In genomic region chr19:8802130-8802821, GRCm38 (mm10) we compare ENCODE assay signal across 7 mouse cellular contexts. TPM values are rescaled to one million over a fixed set of nuclear protein-coding genes. Genes with fewer than 3 reads are reported as not detected.
DNase-seq lines count a peak whose midpoint lies in the region; ATAC-seq and TF ChIP-seq lines count a peak whose summit lies in the region.

Gene Zbtb3 (plus strand): TSS chr19:8802555.

- H3K4me3 ChIP-seq in embryonic facial prominence, embryonic 10.5 days, result peak within 1 kb of the TSS; percentile 71
- peak within 1 kb of the TSS; percentile 49 for H3K4me3 ChIP-seq in intestine, postnatal 0 days (ENCODE audit: low read depth, low read length)
- peak within 1 kb of the TSS; percentile 66 for H3K4me3 ChIP-seq in midbrain, embryonic 12.5 days
- H3K4me3 ChIP-seq in small intestine, adult 2 months (ENCODE audit: low read depth, low read length), result peak within 1 kb of the TSS; percentile 87

- no peaks in the 10 kb centered on the region for H3K27me3 ChIP-seq in embryonic facial prominence, embryonic 10.5 days (replicated peaks; ENCODE audit: low read depth, poor library complexity, severe bottlenecking)
- no peaks in the 10 kb centered on the region for H3K27me3 ChIP-seq in intestine, postnatal 0 days (replicated peaks; ENCODE audit: control insufficient read depth, insufficient read depth, low read length)
- peaks cover 4% of the 10 kb centered on the region; the same call in 1 of the 2 replicates for H3K27me3 ChIP-seq in midbrain, embryonic 12.5 days
- H3K27me3 ChIP-seq in small intestine, adult 2 months (ENCODE audit: control insufficient read depth, insufficient read depth, low read length), result no peaks in the 10 kb centered on the region

- under 1% methylated on average over 30 of the region's 30 CpGs for WGBS in embryonic facial prominence, embryonic 10.5 days
- WGBS in intestine, postnatal 0 days, result under 1% methylated on average over 30 of the region's 30 CpGs
- under 1% methylated on average over 30 of the region's 30 CpGs for WGBS in midbrain, embryonic 12.5 days
- under 1% methylated on average over 30 of the region's 30 CpGs for WGBS in small intestine, adult 2 months

- peak; percentile 93 for DNase-seq in adrenal gland, postnatal 10 days
- DNase-seq in embryonic facial prominence, embryonic 10.5 days (ENCODE audit: low spot score), result peak; percentile 95
- peak; percentile 98 for DNase-seq in gonadal fat pad, adult 2 months (ENCODE audit: low read depth)
- peak; percentile 95 for DNase-seq in left cerebral cortex, postnatal 4 days

- intact Hi-C loops in left cerebral cortex, postnatal 4 days (cut with DNase I), result no loop called here

- no peak for TF ChIP-seq CTCF in intestine, postnatal 0 days (IDR thresholded peaks at IDR 0.05; ENCODE audit: low read depth)
- no peak for TF ChIP-seq CTCF in small intestine, adult 2 months (IDR thresholded peaks at IDR 0.05; ENCODE audit: extremely low read depth, insufficient read length, insufficient replicate concordance, low read depth, low read length)

- no peaks in the 10 kb centered on the region for H3K9me3 ChIP-seq in embryonic facial prominence, embryonic 10.5 days
- no peaks in the 10 kb centered on the region for H3K9me3 ChIP-seq in intestine, postnatal 0 days (ENCODE audit: control insufficient read depth)
- H3K9me3 ChIP-seq in midbrain, embryonic 12.5 days, result no peaks in the 10 kb centered on the region

- H3K27ac ChIP-seq in embryonic facial prominence, embryonic 10.5 days (replicated peaks), result peak within 1 kb of the TSS; percentile 91
- peak within 1 kb of the TSS; percentile 63; the same call in 1 of the 2 replicates for H3K27ac ChIP-seq in intestine, postnatal 0 days (ENCODE audit: low read depth, low read length)
- H3K27ac ChIP-seq in midbrain, embryonic 12.5 days (replicated peaks), result peak within 1 kb of the TSS; percentile 88
- H3K27ac ChIP-seq in small intestine, adult 2 months (ENCODE audit: insufficient read depth, low read depth, low read length), result peak within 1 kb of the TSS; percentile 67

- TF ChIP-seq POLR2A in small intestine, adult 2 months (IDR thresholded peaks at IDR 0.05; ENCODE audit: low read depth, low read length), result peak; percentile 19; the same call in 1 of the 2 replicates

- peaks cover 24% of the 10 kb centered on the region for H3K4me1 ChIP-seq in embryonic facial prominence, embryonic 10.5 days
- H3K4me1 ChIP-seq in intestine, postnatal 0 days (replicated peaks; ENCODE audit: control insufficient read depth, insufficient read depth, low read length), result 0 out of 2 replicates have a peak, but pooled peaks cover under 1% of the 10 kb centered on the region
- H3K4me1 ChIP-seq in midbrain, embryonic 12.5 days, result peaks cover 25% of the 10 kb centered on the region
- peaks cover 5% of the 10 kb centered on the region; the same call in 1 of the 2 replicates for H3K4me1 ChIP-seq in small intestine, adult 2 months (ENCODE audit: control insufficient read depth, insufficient read depth, insufficient read length, low read length)

- peaks cover 44% of the 10 kb centered on the region for H3K36me3 ChIP-seq in embryonic facial prominence, embryonic 10.5 days (replicated peaks)
- H3K36me3 ChIP-seq in intestine, postnatal 0 days (ENCODE audit: control insufficient read depth, insufficient read depth), result peaks cover 7% of the 10 kb centered on the region; the same call in 1 of the 2 replicates
- peaks cover 28% of the 10 kb centered on the region for H3K36me3 ChIP-seq in midbrain, embryonic 12.5 days
- peaks cover 6% of the 10 kb centered on the region for H3K36me3 ChIP-seq in small intestine, adult 2 months (ENCODE audit: control insufficient read depth, insufficient read depth, low read length)

- peak within 1 kb of the TSS; percentile 77 for H3K4me2 ChIP-seq in intestine, postnatal 0 days (replicated peaks; ENCODE audit: low read depth)
- peak within 1 kb of the TSS; percentile 59 for H3K4me2 ChIP-seq in midbrain, embryonic 12.5 days (replicated peaks)

- no peak within 1 kb of the TSS for H3K9ac ChIP-seq in intestine, postnatal 0 days (ENCODE audit: low read depth, low read length)
- peak within 1 kb of the TSS; percentile 52 for H3K9ac ChIP-seq in midbrain, embryonic 12.5 days (replicated peaks)

- ATAC-seq in intestine, postnatal 0 days, result peak; percentile 98
- peak; percentile 97 for ATAC-seq in midbrain, embryonic 12.5 days (ENCODE audit: low FRiP score, low read depth)

RNA-seq across cellular contexts. Expression of gene Zbtb3, which starts in this region (rescaled TPM):
- total RNA-seq in adrenal gland, postnatal 10 days (2021), result 1 to 10 TPM; 2.0 to 2.3 TPM
- polyA plus RNA-seq in embryonic facial prominence, embryonic 10.5 days (2016; fragmentation: Nextera tagmentation; extraction: Ambion mirVana), result 6.5 and 6.9 TPM in 2 replicates
- 2.4 and 2.9 TPM in 2 replicates for polyA plus RNA-seq in gonadal fat pad, adult 2 months (2012; rRNA removed)
- polyA plus RNA-seq in intestine, postnatal 0 days (2015; fragmentation: Nextera tagmentation; extraction: Ambion mirVana), result 1.9 and 2.0 TPM in 2 replicates
- 1 to 10 TPM; 5.1 to 6.8 TPM for total RNA-seq in left cerebral cortex, postnatal 4 days (2021)
- 8.3 and 8.8 TPM in 2 replicates for polyA plus RNA-seq in midbrain, embryonic 12.5 days (2016; fragmentation: Nextera tagmentation; extraction: Ambion mirVana)
- polyA plus RNA-seq in small intestine, adult 2 months (2012; rRNA removed), result 0.60 and 0.86 TPM in 2 replicates

Comparison
In these comparisons a context has a peak if more than half of its experiments do, and no peak if none do; other contexts are left out.
1. Peak in every context shown above with its lines: DNase-seq, ATAC-seq, H3K4me3 ChIP-seq and H3K27ac ChIP-seq.